Mouse (Mus musculus) intestine, postnatal 0 days (tissue): ENCODE measurements at regions not wholly inside any gene's neighbourhood (a gene's known extent, or its start where the extent isn't known, plus 50 kb on each side); places are given as distances from the start of the nearest gene placed in this dataset.
A peak's percentile ranks its signal among the peaks of the same experiment; 100 is the strongest.
"Not testable (repeated sequence)": the region's sequence is repeated elsewhere in the genome, so short reads cannot be mapped to it uniquely, and the experiment has no call there.

Source experiments
- ATAC-seq: fragments of 200-750 bp; cut with Nextera tagmentation; 2 replicates; pipeline ENCODE4 v1.8.0; 2017; ENCODE audit warnings: mild to moderate bottlenecking, moderate TSS enrichment, moderate library complexity
- H3K27ac ChIP-seq: fragments of 300-500 bp; sonication (generic); 2 replicates; pipeline ENCODE4 v1.5.1; 2014; ENCODE audit warnings: mild to moderate bottlenecking, low read depth, low read length, moderate library complexity
- H3K27me3 ChIP-seq: fragments of 300-500 bp; sonication (generic); replicated peaks from 2 replicates; pipeline ENCODE4 v1.6.1; 2014; ENCODE audit warnings: low read length, mixed read lengths; ENCODE audit not compliant: control insufficient read depth, insufficient read depth
- H3K36me3 ChIP-seq: fragments of 300-500 bp; sonication (generic); 2 replicates; pipeline ENCODE4 v1.6.1; 2014; ENCODE audit warnings: mild to moderate bottlenecking, moderate library complexity; ENCODE audit not compliant: control insufficient read depth, insufficient read depth
- H3K4me1 ChIP-seq: fragments of 300-500 bp; sonication (generic); replicated peaks from 2 replicates; pipeline ENCODE4 v1.6.1; 2014; ENCODE audit warnings: antibody characterized with exemption, low read length, mixed read lengths; ENCODE audit not compliant: control insufficient read depth, insufficient read depth
- H3K4me2 ChIP-seq: fragments of 300-500 bp; sonication (generic); replicated peaks from 2 replicates; pipeline ENCODE4 v1.6.1; 2014; ENCODE audit warnings: low read depth, mild to moderate bottlenecking, moderate library complexity
- H3K4me3 ChIP-seq: fragments of 300-500 bp; sonication (generic); 2 replicates; pipeline ENCODE4 v1.5.1; 2014; ENCODE audit warnings: low read depth, low read length
- H3K9ac ChIP-seq: fragments of 300-500 bp; sonication (generic); 2 replicates; pipeline ENCODE4 v1.6.1; 2014; ENCODE audit warnings: mild to moderate bottlenecking, low read depth, low read length
- H3K9me3 ChIP-seq: fragments of 300-500 bp; sonication (generic); 2 replicates; pipeline ENCODE4 v1.6.1; 2016; ENCODE audit warnings: mixed run types; ENCODE audit not compliant: control insufficient read depth
- CTCF ChIP-seq: sonication (generic); IDR thresholded peaks from 2 replicates; pipeline ENCODE4 v1.5.1; 2016; ENCODE audit warnings: low read depth, mild to moderate bottlenecking, control low read depth, antibody characterized with exemption, moderate library complexity
- WGBS: fragments of 180-500 bp; shearing (Covaris S2); extraction: QIAGEN DNeasy Blood & Tissue Kit; methylation state at CpG from one replicate; pipeline ENCODE4 v1.1.7; 2014; 5-methylcytosine and 5-hydroxymethylcytosine counted together

DNA sequence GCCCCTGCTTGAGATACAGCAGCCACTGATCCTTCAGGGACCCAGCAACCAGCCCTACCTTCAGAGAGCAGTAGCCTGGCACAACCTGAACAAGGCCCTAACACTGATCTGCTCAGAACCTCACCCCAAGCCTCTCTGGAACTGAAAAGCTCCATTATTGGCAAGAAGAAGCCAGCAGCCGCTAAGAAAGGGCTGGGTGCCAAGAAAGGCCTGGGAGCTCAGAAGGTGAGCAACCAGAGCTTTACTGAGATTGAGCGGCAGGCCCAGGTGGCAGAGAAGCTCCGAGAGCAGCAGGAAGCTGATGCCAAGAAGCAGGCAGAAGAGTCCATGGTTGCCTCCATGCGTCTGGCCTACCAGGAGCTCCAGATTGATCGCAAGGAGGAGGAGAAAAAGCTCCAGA, 74.4 kb upstream of the Oxtr start:
- H3K36me3 ChIP-seq, H3K9ac ChIP-seq, H3K4me1 ChIP-seq, ATAC-seq, H3K4me2 ChIP-seq, H3K27ac ChIP-seq, H3K9me3 ChIP-seq, H3K27me3 ChIP-seq, H3K4me3 ChIP-seq: not testable (repeated sequence)
- WGBS = 73% methylated on average over 5 of the region's 5 CpGs

DNA sequence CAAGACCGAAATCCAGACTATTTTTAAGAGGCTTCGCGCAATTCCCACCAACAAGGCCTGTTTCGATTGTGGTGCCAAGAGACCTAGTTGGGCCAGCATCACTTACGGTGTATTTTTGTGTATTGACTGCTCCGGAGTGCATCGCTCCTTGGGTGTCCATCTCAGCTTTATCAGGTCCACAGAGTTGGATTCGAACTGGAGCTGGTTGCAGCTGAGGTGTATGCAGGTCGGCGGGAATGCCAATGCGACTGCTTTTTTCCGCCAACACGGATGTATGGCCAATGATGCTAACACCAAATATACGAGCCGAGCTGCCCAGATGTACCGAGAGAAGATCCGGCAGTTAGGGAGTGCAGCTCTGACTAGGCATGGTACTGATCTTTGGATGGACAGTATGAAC, 73.9 kb upstream of the Oxtr start:
- not testable (repeated sequence) for H3K4me3 ChIP-seq, H3K36me3 ChIP-seq, H3K4me2 ChIP-seq, H3K4me1 ChIP-seq, H3K27ac ChIP-seq, H3K9me3 ChIP-seq, H3K27me3 ChIP-seq, ATAC-seq, H3K9ac ChIP-seq
- WGBS = 97% methylated on average over 17 of the region's 17 CpGs

DNA sequence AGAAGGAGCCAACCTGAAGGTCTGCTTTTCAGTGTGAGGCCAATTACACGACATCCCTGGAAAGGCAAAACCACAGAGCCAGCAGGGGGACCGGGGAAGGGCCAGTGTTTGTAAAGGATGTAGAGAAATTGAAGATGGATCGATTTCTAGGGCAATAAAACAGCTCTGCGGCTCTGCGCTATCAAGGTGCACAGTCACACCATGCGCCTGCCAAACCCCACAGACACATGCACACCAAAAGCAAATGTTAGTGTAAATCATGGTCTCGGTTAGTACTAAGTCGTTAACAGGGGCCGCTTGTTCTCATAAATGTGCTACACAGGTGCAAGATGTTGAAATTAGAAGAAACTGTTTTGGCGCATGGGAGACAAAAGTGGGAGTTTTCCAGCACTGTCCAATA, 72.3 kb upstream of the Oxtr start:
- no peaks in the 10 kb centered on the region for H3K36me3 ChIP-seq
- H3K4me2 ChIP-seq = no peak overlapping the region
- H3K9ac ChIP-seq = no peak overlapping the region
- ATAC-seq = no peak
- H3K4me3 ChIP-seq = no peak overlapping the region
- H3K27me3 ChIP-seq = no peaks in the 10 kb centered on the region
- 41% methylated on average over 10 of the region's 10 CpGs for whole genome bisulfite sequencing
- H3K9me3 ChIP-seq = no peaks in the 10 kb centered on the region
- TF ChIP-seq CTCF = no peak
- no peak overlapping the region for H3K27ac ChIP-seq
- no peaks in the 10 kb centered on the region for H3K4me1 ChIP-seq

DNA sequence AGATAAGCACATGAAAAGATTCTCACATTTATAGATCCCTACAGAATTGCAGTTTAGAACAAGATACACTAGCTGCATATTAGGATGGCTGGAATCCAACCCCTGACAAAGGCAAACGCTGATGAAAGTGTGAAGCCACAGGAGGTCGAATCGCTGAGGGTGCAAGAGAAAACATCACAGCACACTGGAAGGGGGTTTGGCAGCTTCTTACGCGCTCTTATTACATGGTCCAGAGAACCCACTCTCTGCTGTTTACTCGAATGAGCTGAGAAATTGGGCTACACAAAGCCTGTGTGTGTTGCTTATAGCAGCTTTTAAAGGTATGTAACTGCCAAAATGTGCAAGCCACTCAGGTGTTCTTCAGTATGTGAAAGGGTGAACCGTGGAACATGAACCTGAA, 71.8 kb upstream of the Oxtr start:
- Histone ChIP-seq H3K9me3 (no peaks in the 10 kb centered on the region), H3K27ac (no peak overlapping the region), H3K27me3 (no peaks in the 10 kb centered on the region), H3K4me2 (no peak overlapping the region), H3K4me3 (no peak overlapping the region), H3K36me3 (no peaks in the 10 kb centered on the region), H3K9ac (no peak overlapping the region), H3K4me1 (no peaks in the 10 kb centered on the region)
- 49% methylated on average over 7 of the region's 7 CpGs for WGBS
- no peak for TF ChIP-seq CTCF
- no peak for ATAC-seq

DNA sequence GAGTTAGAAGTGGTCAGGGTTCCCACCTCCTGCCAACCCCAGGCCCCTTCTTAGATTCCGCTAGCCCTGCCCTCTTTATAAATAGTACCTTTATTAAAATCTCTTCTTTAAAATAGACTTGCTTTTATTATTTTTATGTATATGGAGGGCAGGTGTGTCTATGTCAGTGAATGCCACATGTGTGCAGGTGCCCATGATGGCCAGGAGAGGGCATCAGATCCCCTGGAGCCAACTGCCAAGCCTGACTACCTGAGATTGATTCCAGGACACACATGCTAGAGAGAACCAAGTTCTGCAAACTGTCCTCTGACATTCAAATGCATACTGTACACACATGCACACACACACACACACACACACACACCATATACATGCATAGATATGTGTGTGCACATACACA, 69.8 kb upstream of the Oxtr start:
- Histone ChIP-seq H3K36me3 (no peaks in the 10 kb centered on the region), H3K9me3 (no peaks in the 10 kb centered on the region), H3K27me3 (no peaks in the 10 kb centered on the region), H3K27ac (no peak overlapping the region), H3K9ac (no peak overlapping the region), H3K4me3 (no peak overlapping the region), H3K4me1 (no peaks in the 10 kb centered on the region), H3K4me2 (no peak overlapping the region)
- 98% methylated on average over 1 of the region's 1 CpGs for WGBS
- TF ChIP-seq CTCF = peak; percentile 38
- ATAC-seq = no peak

DNA sequence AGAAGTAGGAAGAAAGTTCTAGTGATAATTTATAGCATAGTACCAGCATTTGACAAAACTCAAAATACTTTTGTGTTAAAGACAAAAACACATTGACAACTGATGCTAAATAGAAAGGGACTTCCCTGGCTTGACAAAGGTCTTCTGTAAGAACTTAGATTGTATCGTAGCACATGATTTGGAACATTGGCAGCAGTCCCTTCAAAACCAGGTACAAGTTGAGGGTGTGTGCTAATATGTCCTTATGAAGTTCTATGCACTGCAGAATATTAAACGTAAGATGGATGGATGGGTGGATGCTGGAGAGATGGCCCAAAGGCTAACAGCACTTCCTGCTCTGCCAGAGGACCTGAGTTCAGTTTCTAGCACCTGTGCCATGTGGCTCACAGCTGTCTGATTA, 67.8 kb upstream of the Oxtr start:
- no peak for TF ChIP-seq CTCF

DNA sequence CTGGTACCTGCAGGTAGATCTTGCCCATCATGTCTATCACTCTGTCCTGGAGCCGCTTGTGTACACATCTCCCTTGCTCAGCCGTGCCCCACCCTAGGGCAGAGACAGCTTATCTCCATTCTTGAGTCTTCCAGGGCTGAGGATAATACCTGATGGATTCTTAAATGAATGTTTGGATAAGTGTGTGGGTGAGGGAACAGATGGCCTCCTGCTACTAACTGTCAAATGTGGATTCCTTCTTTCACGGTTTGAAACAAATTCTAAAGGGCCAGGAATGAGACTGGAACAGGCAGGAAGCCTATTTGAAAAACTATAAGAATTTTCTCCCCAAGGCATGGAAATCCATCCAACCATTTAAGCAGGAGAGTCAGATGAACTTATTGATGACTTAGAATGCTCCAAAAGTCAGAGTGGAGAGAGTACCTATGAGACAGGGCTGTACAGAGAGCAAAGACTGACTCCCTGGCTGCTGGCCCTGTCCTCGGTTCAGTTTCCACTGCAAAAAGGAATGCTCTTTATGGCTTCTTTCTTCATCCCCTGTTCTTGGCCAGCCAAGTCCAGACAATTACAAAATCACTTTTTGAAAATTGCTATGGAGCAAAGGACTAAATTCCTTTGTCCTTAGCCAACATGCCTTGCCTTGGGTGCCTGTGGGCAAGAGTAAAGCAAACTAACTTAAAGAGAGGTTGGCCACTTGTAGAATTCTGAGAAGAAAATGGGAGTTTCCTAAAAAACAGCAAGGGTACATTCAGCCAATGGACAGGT, 66.8 kb upstream of the Oxtr start:
- Histone ChIP-seq H3K4me1 (no peaks in the 10 kb centered on the region), H3K9me3 (no peaks in the 10 kb centered on the region), H3K36me3 (no peaks in the 10 kb centered on the region), H3K27me3 (no peaks in the 10 kb centered on the region), H3K4me2 (no peak overlapping the region), H3K9ac (no peak overlapping the region), H3K4me3 (no peak overlapping the region), H3K27ac (no peak overlapping the region)
- no peak for TF ChIP-seq CTCF
- ATAC-seq = no peak
- 57% methylated on average over 4 of the region's 4 CpGs for WGBS

More for the DNA sequence above, 67.8 kb upstream of the Oxtr start:
- ATAC-seq = no peak
- Histone ChIP-seq H3K4me2 (no peak overlapping the region), H3K27me3 (no peaks in the 10 kb centered on the region), H3K4me3 (no peak overlapping the region), H3K4me1 (no peaks in the 10 kb centered on the region), H3K9me3 (no peaks in the 10 kb centered on the region), H3K9ac (no peak overlapping the region), H3K27ac (no peak overlapping the region), H3K36me3 (no peaks in the 10 kb centered on the region)
- 96% methylated on average over 2 of the region's 2 CpGs for WGBS
